Mouse (Mus musculus) B cell, adult 62 days (primary cell): ENCODE measurements around the gene Gnptg. TPM values are rescaled to one million over a fixed set of nuclear protein-coding genes. Genes with fewer than 3 reads are reported as not detected.

Experiments
- total RNA-seq: library from RNA; stranded (reverse); gene quantifications from 4 replicates; pipeline ENCODE4 v1.2.4, GENCODE M21; 2023

Gnptg gene
- total RNA-seq: 25.2 to 29.1 TPM (median 27.6 TPM) in 4 replicates

DNA sequence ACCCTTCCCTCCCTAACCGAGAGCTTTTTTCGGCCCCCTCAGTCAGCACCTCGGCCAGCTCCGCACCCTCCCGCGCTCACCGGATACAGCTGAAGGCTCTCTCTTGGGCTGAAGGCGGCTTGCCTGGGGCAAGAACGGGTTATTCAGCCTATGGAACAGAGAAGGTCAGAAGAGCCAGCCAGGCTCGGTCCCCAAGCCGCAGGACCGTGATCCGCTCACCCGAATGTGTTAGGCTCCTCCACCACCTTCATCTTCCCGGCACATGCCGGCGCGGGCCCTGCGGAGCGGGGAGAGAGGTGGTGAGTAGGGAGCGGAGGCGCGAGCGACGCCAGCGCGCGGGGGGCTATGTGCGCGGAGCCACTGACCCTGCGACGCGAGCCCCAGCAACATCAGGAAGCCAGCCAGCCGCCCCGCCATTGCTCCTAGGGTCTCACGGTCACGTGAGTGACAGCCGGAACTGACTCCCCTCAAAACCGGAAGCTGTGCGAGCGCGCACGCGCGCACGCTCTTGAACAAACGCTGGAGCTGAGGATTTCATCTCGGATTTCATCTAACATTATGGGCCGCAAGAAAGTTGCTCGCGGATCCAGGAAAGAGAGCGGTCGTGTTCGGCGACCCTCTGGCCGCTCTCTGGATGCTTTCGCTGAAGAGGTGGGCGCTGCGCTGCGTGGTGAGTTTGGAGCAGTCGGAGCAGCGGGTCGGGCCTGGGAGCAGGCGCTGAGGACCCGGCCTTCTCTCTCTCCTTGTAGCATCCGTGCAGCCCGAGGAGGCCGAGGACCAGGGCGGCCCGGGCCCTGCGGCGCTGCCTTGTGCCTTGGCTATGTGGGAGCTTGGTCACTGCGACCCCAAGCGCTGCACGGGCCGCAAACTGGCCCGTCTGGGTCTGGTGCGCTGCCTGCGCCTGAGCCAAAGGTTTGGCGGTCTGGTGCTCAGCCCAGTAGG, at the start of gene Gnptg, which contains the start of gene Tsr3:
Gene Gnptg (minus strand): TSS at position 430 of the 942 bp plus-strand sequence.
Gene Tsr3 (plus strand): TSS at position 476 of the 942 bp plus-strand sequence.

DNA sequence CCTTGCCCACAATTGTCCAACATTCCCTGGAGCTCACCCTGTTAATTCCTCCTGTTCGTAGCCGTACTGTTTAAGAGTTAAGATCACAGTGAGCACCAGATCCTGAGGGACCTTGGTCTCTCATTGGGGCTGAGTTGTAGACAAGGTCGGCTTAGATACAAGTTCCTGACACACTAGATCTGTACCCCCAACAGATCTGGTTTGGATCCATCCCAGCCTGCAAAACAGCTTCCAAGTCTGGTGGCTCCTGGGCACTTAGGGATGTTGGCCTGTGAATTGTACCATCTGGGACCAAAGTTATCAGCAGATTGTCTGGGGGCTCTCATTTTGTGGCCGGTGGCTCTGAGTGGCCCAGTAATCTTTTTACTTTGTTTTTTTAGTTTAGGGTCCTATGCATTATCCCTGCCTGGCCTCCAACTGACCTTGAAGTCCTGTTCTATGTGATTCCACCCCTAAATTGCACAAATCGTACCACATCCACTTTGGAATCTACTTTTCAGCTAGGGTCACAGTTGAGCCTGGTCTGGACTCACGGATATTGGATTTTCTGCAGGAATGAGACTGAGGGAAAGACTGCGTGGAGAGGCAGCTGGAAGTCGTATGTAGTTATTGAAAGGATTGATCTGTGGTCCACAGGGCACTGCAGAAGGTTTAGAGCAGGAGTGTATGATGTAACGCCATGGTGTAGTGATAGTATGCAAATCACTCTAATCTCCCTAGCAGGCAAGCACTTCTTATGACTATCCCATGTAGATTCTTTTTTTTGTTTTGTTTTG, 34.8 kb upstream of the Gnptg start, which contains the start of gene Ube2i:
Gene Ube2i (minus strand): TSS at position 52 of the 776 bp plus-strand sequence.

DNA sequence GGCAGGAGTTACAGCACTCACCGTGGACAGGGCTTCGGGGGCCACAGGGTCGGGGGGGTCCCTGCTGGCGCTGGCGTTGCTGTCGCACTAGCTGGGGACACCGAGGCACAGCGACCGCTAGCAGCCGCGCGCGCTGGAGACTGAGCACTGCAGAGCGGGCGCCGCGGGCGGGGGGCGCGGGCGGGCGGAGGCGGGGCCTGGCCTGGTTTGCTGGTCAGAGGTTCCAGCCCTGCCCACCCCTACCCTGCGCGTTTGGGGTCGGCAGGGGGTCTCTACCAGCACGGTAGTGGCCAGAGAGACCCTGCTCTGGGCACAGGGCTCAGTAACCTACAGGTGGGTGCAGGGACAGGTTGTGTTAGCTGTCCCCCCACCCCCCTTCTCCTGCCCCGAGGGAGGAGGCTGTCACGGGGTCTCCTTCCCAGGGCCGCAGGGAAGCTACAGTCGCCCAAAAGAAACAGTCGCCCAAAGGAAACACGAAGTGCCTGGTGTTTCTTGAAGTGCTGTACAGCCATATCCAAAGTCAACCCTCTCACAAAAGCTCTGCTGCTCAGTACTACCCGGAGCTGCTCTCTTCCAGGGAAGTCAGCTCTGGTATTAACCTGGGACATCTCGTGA, 16.3 kb upstream of the Gnptg start, which contains the start of gene Baiap3:
Gene Baiap3 (minus strand): TSS at position 225 of the 615 bp plus-strand sequence.

DNA sequence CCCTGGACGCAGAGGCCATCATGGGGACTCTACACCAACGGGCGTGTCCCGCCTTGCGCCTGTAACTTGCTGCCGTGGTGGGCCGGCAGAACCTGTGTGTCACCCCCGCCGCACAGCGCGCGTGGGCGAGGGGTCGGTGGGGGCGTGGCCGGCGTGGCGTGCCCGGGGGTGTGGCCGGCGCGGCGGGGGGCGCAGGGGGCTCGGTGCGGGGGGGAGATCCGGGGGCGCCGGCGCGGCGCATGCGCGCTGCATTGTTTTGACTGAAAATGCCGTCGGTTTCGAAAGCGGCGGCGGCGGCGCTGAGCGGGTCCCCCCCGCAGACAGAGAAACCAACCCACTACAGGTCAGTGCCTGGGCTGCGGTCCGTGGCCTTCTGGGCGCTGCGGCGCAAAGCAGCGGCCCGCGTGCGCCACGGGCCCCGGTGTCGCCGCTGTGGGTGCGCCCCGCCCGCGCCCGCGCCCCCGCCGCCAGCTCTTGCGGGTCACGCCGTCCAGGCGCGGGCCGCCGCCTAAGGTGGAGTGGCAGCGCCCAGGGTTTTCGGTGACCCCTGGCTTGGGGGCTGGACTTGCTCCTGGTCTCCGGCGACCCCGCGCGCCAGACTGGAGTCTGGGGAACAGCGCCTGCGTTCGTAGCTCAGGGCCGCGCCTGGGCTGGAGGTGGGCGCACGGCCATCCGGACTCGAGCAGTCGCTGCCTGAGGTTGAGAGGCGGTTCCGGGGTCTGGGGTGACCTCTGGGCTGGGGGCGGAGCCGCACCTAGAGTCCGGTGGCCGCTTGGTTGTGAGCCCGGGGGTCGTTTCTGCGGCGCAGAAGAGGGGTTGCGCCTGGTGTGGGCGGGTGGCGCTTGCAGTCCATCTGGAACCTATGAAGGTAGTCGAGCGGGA, 51.5 kb downstream of the Gnptg start, which contains the start of gene Unkl:
Gene Unkl (plus strand): TSS at position 248 of the 882 bp plus-strand sequence.

DNA sequence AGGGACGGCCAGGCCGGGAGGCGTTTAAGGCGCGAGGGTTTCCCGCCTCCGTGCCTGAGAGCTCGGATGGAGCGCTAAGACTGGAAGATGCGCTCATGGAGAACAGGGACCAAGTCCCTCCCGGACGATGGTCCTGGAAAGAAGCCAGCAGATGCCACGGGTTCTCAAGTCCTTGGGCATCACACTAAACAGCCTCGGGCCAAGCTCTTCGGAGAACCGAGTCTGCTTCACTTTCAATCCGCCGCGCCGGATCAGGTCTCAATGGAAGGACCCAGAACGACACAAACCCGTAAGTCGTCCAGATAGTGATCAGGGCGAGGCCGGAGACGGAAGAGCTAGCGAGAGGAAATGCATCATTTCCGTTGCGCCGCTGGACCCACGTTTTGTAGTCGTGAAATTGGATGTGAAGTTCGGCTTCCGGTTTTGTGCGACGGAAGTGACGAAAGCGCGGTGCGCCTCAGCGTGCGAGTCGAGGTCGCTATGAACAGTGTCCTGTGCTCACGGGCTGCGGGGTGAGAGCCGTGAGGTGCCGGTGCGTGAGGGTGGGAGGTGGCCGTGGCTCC, 55.7 kb downstream of the Gnptg start, which contains the start of gene BC003965:
Gene BC003965 (plus strand): TSS at position 426 of the 563 bp plus-strand sequence.

Other genes starting within 250 kb of the Gnptg start
- gene Cramp1l, start 224.3 kb downstream of the Gnptg start, total RNA-seq: 34.2 to 39.7 TPM (median 38.7 TPM) in 4 replicates
- 65.2 to 73.5 TPM (median 69.5 TPM) in 4 replicates for gene Ift140, start 224.0 kb downstream of the Gnptg start, total RNA-seq
- gene Tmem204, start 156.5 kb downstream of the Gnptg start, total RNA-seq: not detected in 4 replicates
- gene Telo2, start 124.2 kb downstream of the Gnptg start, total RNA-seq: 30.7 to 41.3 TPM (median 35.3 TPM) in 4 replicates
- 0.39 TPM in 1 of 4 replicates, not detected in the others for gene Ptx4, start 119.4 kb downstream of the Gnptg start, total RNA-seq
- 41.6 to 48.1 TPM (median 42.1 TPM) in 4 replicates for gene Clcn7, start 106.7 kb downstream of the Gnptg start, total RNA-seq
- gene Ccdc154, start 77.7 kb downstream of the Gnptg start, total RNA-seq: 0.24 to 0.56 TPM in 2 of 4 replicates, not detected in the others
- not detected in 4 replicates for gene Gm38655, start 64.7 kb downstream of the Gnptg start, total RNA-seq
- 11.1 to 14.3 TPM (median 13.7 TPM) in 4 replicates for gene BC003965, start 55.6 kb downstream of the Gnptg start, total RNA-seq
- gene Unkl, start 51.7 kb downstream of the Gnptg start, total RNA-seq: 35.4 to 49.4 TPM (median 36.7 TPM) in 4 replicates
- 16.0 to 18.5 TPM (median 16.6 TPM) in 4 replicates for gene Tsr3, start within 50 bp of the Gnptg start, total RNA-seq
- gene Baiap3, start 16.2 kb upstream of the Gnptg start, total RNA-seq: 0.98 to 1.9 TPM (median 1.2 TPM) in 4 replicates
- 456 to 465 TPM (median 462 TPM) in 4 replicates for gene Ube2i, start 34.5 kb upstream of the Gnptg start, total RNA-seq
- gene Prss34, start 58.3 kb upstream of the Gnptg start, total RNA-seq: not detected in 4 replicates
- not detected in 4 replicates for gene Prss28, start 68.5 kb upstream of the Gnptg start, total RNA-seq
- gene Prss29, start 78.5 kb upstream of the Gnptg start, total RNA-seq: not detected in 4 replicates
- not detected in 4 replicates for gene Tpsab1, start 105.4 kb upstream of the Gnptg start, total RNA-seq
- gene Tpsb2, start 126.2 kb upstream of the Gnptg start, total RNA-seq: not detected in 4 replicates
- not detected in 4 replicates for gene Tpsg1, start 129.1 kb upstream of the Gnptg start, total RNA-seq
- gene Cacna1h, start 193.7 kb upstream of the Gnptg start, total RNA-seq: 5.0 to 7.9 TPM (median 6.0 TPM) in 4 replicates
- gene Tekt4, start 214.5 kb upstream of the Gnptg start, total RNA-seq: not detected in 4 replicates